Mouse (Mus musculus) c-Kit-positive CD71-negative TER-119-negative erythroid progenitor cells, embryonic 14.5 days (primary cell): ENCODE data around the gene Dusp16.

Experiments used
- DNase-seq: peaks from one replicate; pipeline ENCODE4 v3.0.0-alpha.2; 2013; ENCODE audit warnings: low read depth

The Dusp16 gene

GRCm38 (mm10) chr6:134792141-134793045, at the start of gene Dusp16:
Dusp16 (minus strand) TSS chr6:134792625.
- DNase-seq: peak; percentile 98

- DNase-seq: no peak
Observed at GRCm38 (mm10) chr6:134840346-134840745, 47.9 kb upstream of the Dusp16 start.

GRCm38 (mm10) chr6:134838111-134838510, 45.7 kb upstream of the Dusp16 start:
- DNase-seq: no peak

GRCm38 (mm10) chr6:134834585-134835251, 42.3 kb upstream of the Dusp16 start:
- DNase-seq: no peak

GRCm38 (mm10) chr6:134830776-134831175, 38.4 kb upstream of the Dusp16 start:
- no peak for DNase-seq

GRCm38 (mm10) chr6:134829786-134830700, 37.6 kb upstream of the Dusp16 start, which contains the start of gene Crebl2:
Crebl2 (plus strand) TSS chr6:134830154.
- peak; percentile 93 for DNase-seq

- no peak for DNase-seq
Observed at GRCm38 (mm10) chr6:134822844-134823243, 30.4 kb upstream of the Dusp16 start.

GRCm38 (mm10) chr6:134820411-134820810, 28.0 kb upstream of the Dusp16 start:
- DNase-seq: no peak

GRCm38 (mm10) chr6:134819741-134820140, 27.3 kb upstream of the Dusp16 start:
- no peak for DNase-seq

GRCm38 (mm10) chr6:134817051-134817928, 24.9 kb upstream of the Dusp16 start:
- DNase-seq: no peak

GRCm38 (mm10) chr6:134813066-134813465, 20.6 kb upstream of the Dusp16 start:
- no peak for DNase-seq

GRCm38 (mm10) chr6:134807794-134808193, 15.4 kb upstream of the Dusp16 start:
- DNase-seq: no peak

GRCm38 (mm10) chr6:134807091-134807490, 14.7 kb upstream of the Dusp16 start:
- DNase-seq: no peak

- no peak for DNase-seq
Observed at GRCm38 (mm10) chr6:134806130-134806529, 13.7 kb upstream of the Dusp16 start.

- no peak for DNase-seq
Observed at GRCm38 (mm10) chr6:134804736-134805277, 12.4 kb upstream of the Dusp16 start.

GRCm38 (mm10) chr6:134802641-134803043, 10.2 kb upstream of the Dusp16 start:
- DNase-seq: no peak

GRCm38 (mm10) chr6:134801483-134801882, 9.1 kb upstream of the Dusp16 start:
- no peak for DNase-seq

GRCm38 (mm10) chr6:134796297-134796696, 3.9 kb upstream of the Dusp16 start:
- no peak for DNase-seq

- DNase-seq: peak; percentile 72
Observed at GRCm38 (mm10) chr6:134793911-134794520, 1.6 kb upstream of the Dusp16 start.
